Mouse (Mus musculus) limb, embryonic 15.5 days (tissue): ENCODE measurements around the gene Csnk1g1. TPM values are rescaled to one million over a fixed set of nuclear protein-coding genes. Genes with fewer than 3 reads are reported as not detected.

Experiments used
- ATAC-seq: fragments of 200-750 bp; cut with Nextera tagmentation; 2 replicates; pipeline ENCODE4 v1.8.0; 2017; ENCODE audit warnings: low read depth, moderate TSS enrichment; ENCODE audit not compliant: insufficient number of reproducible peaks, low FRiP score, low TSS enrichment
- H3K27ac ChIP-seq: fragments of 300-500 bp; sonication (generic); 2 replicates; pipeline ENCODE4 v1.5.1; 2015; ENCODE audit warnings: moderate library complexity, mild to moderate bottlenecking, inconsistent platforms
- H3K27me3 ChIP-seq: fragments of 300-500 bp; sonication (generic); 2 replicates; pipeline ENCODE4 v1.6.1; 2015; ENCODE audit warnings: inconsistent platforms
- H3K36me3 ChIP-seq: fragments of 300-500 bp; sonication (generic); 2 replicates; pipeline ENCODE4 v1.6.1; 2015; ENCODE audit warnings: inconsistent platforms
- H3K4me1 ChIP-seq: fragments of 300-500 bp; sonication (generic); 2 replicates; pipeline ENCODE4 v1.6.1; 2015; ENCODE audit warnings: inconsistent platforms
- H3K4me2 ChIP-seq: fragments of 300-500 bp; sonication (generic); 2 replicates; pipeline ENCODE4 v1.6.1; 2015; ENCODE audit warnings: mild to moderate bottlenecking, inconsistent platforms
- H3K4me3 ChIP-seq: fragments of 300-500 bp; sonication (generic); 2 replicates; pipeline ENCODE4 v1.5.1; 2015; ENCODE audit warnings: mild to moderate bottlenecking, inconsistent platforms
- H3K9ac ChIP-seq: fragments of 300-500 bp; sonication (generic); 2 replicates; pipeline ENCODE4 v1.6.1; 2015; ENCODE audit warnings: inconsistent platforms
- H3K9me3 ChIP-seq: fragments of 300-500 bp; sonication (generic); 2 replicates; pipeline ENCODE4 v1.6.1; 2016; ENCODE audit warnings: inconsistent platforms
- WGBS: fragments of 180-500 bp; shearing (Covaris S2); methylation state at CpG from one replicate; pipeline ENCODE4 v1.1.7; 2015; 5-methylcytosine and 5-hydroxymethylcytosine counted together
- polyA plus RNA-seq: library from polyadenylated mRNA; unstranded; fragments of >200 nt; fragmentation: Nextera tagmentation; extraction: Ambion mirVana; gene quantifications from 2 replicates; pipeline ENCODE4 v1.2.1, GENCODE M21; 2015

The Csnk1g1 gene
- polyA plus RNA-seq, 1 experiment from 2014 or later = 17.7 TPM

GRCm38 (mm10) chr9:65917015-65917414 lies 8.3 kb downstream of the Csnk1g1 start:
- no peaks in the 10 kb centered on the region for H3K9me3 ChIP-seq

GRCm38 (mm10) chr9:65928456-65928855 lies 19.7 kb downstream of the Csnk1g1 start:
- H3K9ac ChIP-seq = no peak overlapping the region
- no peak overlapping the region for H3K27ac ChIP-seq
- no peak overlapping the region for H3K4me2 ChIP-seq
- H3K4me3 ChIP-seq = no peak overlapping the region
- no peaks in the 10 kb centered on the region for H3K4me1 ChIP-seq
- ATAC-seq = no peak
- no peaks in the 10 kb centered on the region for H3K36me3 ChIP-seq
- H3K9me3 ChIP-seq = no peaks in the 10 kb centered on the region
- H3K27me3 ChIP-seq = no peaks in the 10 kb centered on the region

More at GRCm38 (mm10) chr9:65917015-65917414, 8.3 kb downstream of the Csnk1g1 start:
- ATAC-seq = no peak
- H3K27ac ChIP-seq = no peak overlapping the region
- H3K4me2 ChIP-seq = no peak overlapping the region
- H3K36me3 ChIP-seq = no peaks in the 10 kb centered on the region
- WGBS = 82% methylated on average over 1 of the region's 1 CpGs
- H3K4me3 ChIP-seq = no peak overlapping the region
- H3K4me1 ChIP-seq = no peaks in the 10 kb centered on the region
- no peaks in the 10 kb centered on the region for H3K27me3 ChIP-seq
- no peak overlapping the region for H3K9ac ChIP-seq

- Histone ChIP-seq H3K27ac (no peak overlapping the region), H3K9ac (no peak overlapping the region), H3K4me1 (no peaks in the 10 kb centered on the region), H3K9me3 (no peaks in the 10 kb centered on the region), H3K4me2 (no peak overlapping the region), H3K27me3 (no peaks in the 10 kb centered on the region), H3K4me3 (no peak overlapping the region), H3K36me3 (no peaks in the 10 kb centered on the region)
- ATAC-seq = no peak
These were observed 21.1 kb downstream of the Csnk1g1 start for GRCm38 (mm10) chr9:65929826-65930225.

GRCm38 (mm10) chr9:65937566-65937965 lies 28.8 kb downstream of the Csnk1g1 start:
- no peak for ATAC-seq
- H3K4me1 ChIP-seq = no peaks in the 10 kb centered on the region
- no peak overlapping the region for H3K4me2 ChIP-seq
- no peak overlapping the region for H3K27ac ChIP-seq
- no peak overlapping the region for H3K4me3 ChIP-seq
- no peaks in the 10 kb centered on the region for H3K9me3 ChIP-seq
- no peaks in the 10 kb centered on the region for H3K27me3 ChIP-seq
- WGBS = 84% methylated on average over 2 of the region's 2 CpGs
- H3K36me3 ChIP-seq = no peaks in the 10 kb centered on the region
- H3K9ac ChIP-seq = no peak overlapping the region

- H3K9me3 ChIP-seq = no peaks in the 10 kb centered on the region
- H3K36me3 ChIP-seq = peaks cover 17% of the 10 kb centered on the region
- H3K9ac ChIP-seq = no peak overlapping the region
- no peaks in the 10 kb centered on the region for H3K4me1 ChIP-seq
- no peak overlapping the region for H3K4me2 ChIP-seq
- no peak overlapping the region for H3K4me3 ChIP-seq
- WGBS = 91% methylated on average over 3 of the region's 3 CpGs
- H3K27ac ChIP-seq = no peak overlapping the region
- no peak for ATAC-seq
- H3K27me3 ChIP-seq = no peaks in the 10 kb centered on the region
These were observed 42.4 kb downstream of the Csnk1g1 start for GRCm38 (mm10) chr9:65951082-65951587.

GRCm38 (mm10) chr9:65970009-65970408 lies 61.3 kb downstream of the Csnk1g1 start:
- Histone ChIP-seq H3K27me3 (no peaks in the 10 kb centered on the region), H3K9me3 (no peaks in the 10 kb centered on the region), H3K4me3 (no peak overlapping the region), H3K4me1 (0 out of 2 replicates have a peak, but pooled peaks cover 3% of the 10 kb centered on the region), H3K4me2 (no peak overlapping the region), H3K36me3 (no peaks in the 10 kb centered on the region), H3K27ac (no peak overlapping the region), H3K9ac (no peak overlapping the region)
- ATAC-seq = no peak
- 55% methylated on average over 3 of the region's 3 CpGs for WGBS

GRCm38 (mm10) chr9:65973206-65973605 lies 64.5 kb downstream of the Csnk1g1 start:
- no peak overlapping the region; the same call in 1 of the 2 replicates for H3K27ac ChIP-seq
- no peaks in the 10 kb centered on the region for H3K36me3 ChIP-seq
- 30% methylated on average over 2 of the region's 2 CpGs for WGBS
- no peak overlapping the region for H3K9ac ChIP-seq
- H3K4me2 ChIP-seq = no peak overlapping the region
- H3K4me3 ChIP-seq = no peak overlapping the region
- H3K9me3 ChIP-seq = no peaks in the 10 kb centered on the region
- no peak for ATAC-seq
- H3K4me1 ChIP-seq = 0 out of 2 replicates have a peak, but pooled peaks cover 3% of the 10 kb centered on the region
- no peaks in the 10 kb centered on the region for H3K27me3 ChIP-seq

- Histone ChIP-seq H3K4me2 (no peak overlapping the region), H3K27me3 (no peaks in the 10 kb centered on the region), H3K9ac (no peak overlapping the region), H3K4me1 (0 out of 2 replicates have a peak, but pooled peaks cover 3% of the 10 kb centered on the region), H3K9me3 (no peaks in the 10 kb centered on the region), H3K27ac (no peak overlapping the region), H3K4me3 (no peak overlapping the region), H3K36me3 (no peaks in the 10 kb centered on the region)
- ATAC-seq = no peak
These were observed 67.2 kb downstream of the Csnk1g1 start for GRCm38 (mm10) chr9:65975886-65976285.

GRCm38 (mm10) chr9:65982841-65983240 lies 74.1 kb downstream of the Csnk1g1 start:
- no peaks in the 10 kb centered on the region for H3K4me1 ChIP-seq
- no peak overlapping the region for H3K27ac ChIP-seq
- no peak overlapping the region for H3K9ac ChIP-seq
- H3K36me3 ChIP-seq = no peaks in the 10 kb centered on the region
- no peak overlapping the region for H3K4me3 ChIP-seq
- no peaks in the 10 kb centered on the region for H3K9me3 ChIP-seq
- H3K27me3 ChIP-seq = no peaks in the 10 kb centered on the region
- no peak for ATAC-seq
- H3K4me2 ChIP-seq = no peak overlapping the region
- WGBS = 88% methylated on average over 1 of the region's 1 CpGs

GRCm38 (mm10) chr9:65987021-65987420 lies 78.3 kb downstream of the Csnk1g1 start:
- WGBS = 91% methylated on average over 5 of the region's 5 CpGs
- H3K9me3 ChIP-seq = no peaks in the 10 kb centered on the region
- H3K4me2 ChIP-seq = no peak overlapping the region
- no peak overlapping the region for H3K27ac ChIP-seq
- H3K4me3 ChIP-seq = no peak overlapping the region
- no peaks in the 10 kb centered on the region for H3K36me3 ChIP-seq
- no peaks in the 10 kb centered on the region for H3K27me3 ChIP-seq
- no peak for ATAC-seq
- no peak overlapping the region for H3K9ac ChIP-seq
- no peaks in the 10 kb centered on the region; the same call in 1 of the 2 replicates for H3K4me1 ChIP-seq

- no peak for ATAC-seq
- Histone ChIP-seq H3K27ac (no peak overlapping the region), H3K9ac (no peak overlapping the region), H3K9me3 (no peaks in the 10 kb centered on the region), H3K36me3 (peaks cover 7% of the 10 kb centered on the region; the same call in 1 of the 2 replicates), H3K27me3 (no peaks in the 10 kb centered on the region), H3K4me1 (peaks cover 7% of the 10 kb centered on the region; the same call in 1 of the 2 replicates), H3K4me3 (no peak overlapping the region), H3K4me2 (no peak overlapping the region)
- WGBS = 88% methylated on average over 7 of the region's 7 CpGs
These were observed 87.1 kb downstream of the Csnk1g1 start for GRCm38 (mm10) chr9:65995603-65996376.

- peaks cover 7% of the 10 kb centered on the region; the same call in 1 of the 2 replicates for H3K4me1 ChIP-seq
- no peaks in the 10 kb centered on the region for H3K9me3 ChIP-seq
- no peak overlapping the region for H3K27ac ChIP-seq
- no peak overlapping the region for H3K9ac ChIP-seq
- H3K27me3 ChIP-seq = no peaks in the 10 kb centered on the region
- WGBS = 26% methylated on average over 5 of the region's 5 CpGs
- H3K36me3 ChIP-seq = peaks cover 28% of the 10 kb centered on the region
- H3K4me3 ChIP-seq = no peak overlapping the region
- no peak overlapping the region for H3K4me2 ChIP-seq
- ATAC-seq = no peak
These were observed 90.2 kb downstream of the Csnk1g1 start for GRCm38 (mm10) chr9:65998965-65999364.
